ENCODE assay signal across 9 mouse cellular contexts in the genomic region with DNA sequence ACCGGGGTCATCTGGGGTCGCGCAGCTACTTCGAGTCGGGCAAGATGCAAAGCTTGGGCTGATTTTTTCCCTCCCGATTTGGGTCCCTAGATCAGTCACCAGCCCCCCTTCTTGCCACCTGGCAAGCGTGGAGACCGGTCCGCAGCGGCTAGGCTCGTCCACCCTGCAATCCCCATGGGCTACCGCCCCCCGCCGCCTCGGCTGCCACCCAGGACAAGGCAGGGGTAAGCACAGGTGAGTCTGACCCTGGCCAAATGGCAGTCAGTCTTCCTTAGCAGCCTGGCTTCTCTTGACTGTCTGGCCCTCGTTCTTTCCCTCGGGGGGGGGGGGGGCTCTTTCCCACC. TPM values are rescaled to one million over a fixed set of nuclear protein-coding genes. Genes with fewer than 3 reads are reported as not detected.
DNase-seq lines count a peak whose midpoint lies in the region; ATAC-seq lines count a peak whose summit lies in the region.
"Had no signal": no experiment of that assay in that cellular context is flagged by ENCODE, and none has a peak within 500 bp of the region (broad histone marks: within the 10 kb centered on the region; RNA-seq: fewer than 3 reads in every experiment).

No protein-coding gene starts in this region.

- peaks cover 9% of the 10 kb centered on the region for H3K4me1 ChIP-seq in heart, embryonic 13.5 days
- H3K4me1 ChIP-seq in brown adipose tissue, adult 24 weeks (ENCODE audit: control insufficient read depth, insufficient read depth, insufficient read length, low read length) = no peaks in the 10 kb centered on the region
- H3K4me1 ChIP-seq in hindbrain, embryonic 11.5 days (replicated peaks; ENCODE audit: control insufficient read depth, insufficient read depth, low read length) = no peaks in the 10 kb centered on the region; the same call in 1 of the 2 replicates
- H3K4me1 ChIP-seq in midbrain, embryonic 11.5 days (ENCODE audit: control insufficient read depth, insufficient read depth, low read length) = peaks cover 5% of the 10 kb centered on the region; the same call in 1 of the 2 replicates

- H3K4me3 ChIP-seq in heart, embryonic 13.5 days = peak overlapping the region; percentile 57
- H3K4me3 ChIP-seq in brown adipose tissue, adult 24 weeks (ENCODE audit: insufficient read depth, low read depth, low read length) = peak overlapping the region; percentile 61
- peak overlapping the region; percentile 45 for H3K4me3 ChIP-seq in hindbrain, embryonic 11.5 days (ENCODE audit: low read depth, low read length)
- peak overlapping the region; percentile 45 for H3K4me3 ChIP-seq in midbrain, embryonic 11.5 days (ENCODE audit: low read depth, low read length)

- H3K4me2 ChIP-seq in heart, embryonic 13.5 days = peak overlapping the region; percentile 85
- peak overlapping the region; percentile 90 for H3K4me2 ChIP-seq in hindbrain, embryonic 11.5 days (replicated peaks; ENCODE audit: low read depth, low read length)
- peak overlapping the region; percentile 78 for H3K4me2 ChIP-seq in midbrain, embryonic 11.5 days

- H3K27ac ChIP-seq in heart, embryonic 13.5 days (replicated peaks) = no peak overlapping the region
- no peak overlapping the region for H3K27ac ChIP-seq in brown adipose tissue, adult 24 weeks (replicated peaks; ENCODE audit: low read depth, low read length)
- no peak overlapping the region for H3K27ac ChIP-seq in hindbrain, embryonic 11.5 days (ENCODE audit: low read depth, low read length)
- H3K27ac ChIP-seq in midbrain, embryonic 11.5 days (ENCODE audit: low read depth, low read length) = no peak overlapping the region

- no peak for DNase-seq in heart, postnatal 36 days
- no peak for DNase-seq in hindbrain, embryonic 11.5 days (ENCODE audit: low spot score)
- no peak for DNase-seq in midbrain, embryonic 11.5 days (ENCODE audit: low spot score, missing footprints)
- DNase-seq in left cerebral cortex, adult 18-20 months (ENCODE audit: low spot score in 2 of 2) = no peak
- DNase-seq in left cerebral cortex, postnatal 14 days (ENCODE audit: low spot score in 2 of 2) = no peak
- no peak for DNase-seq in thymus, postnatal 36 days

- peak overlapping the region; percentile 70; the same call in 1 of the 2 replicates for H3K9ac ChIP-seq in heart, embryonic 13.5 days
- peak overlapping the region; percentile 29; the same call in 1 of the 2 replicates for H3K9ac ChIP-seq in hindbrain, embryonic 11.5 days (ENCODE audit: low read depth, low read length)
- peak overlapping the region; percentile 56 for H3K9ac ChIP-seq in midbrain, embryonic 11.5 days (ENCODE audit: low read length)

- peaks cover 77% of the 10 kb centered on the region for H3K27me3 ChIP-seq in heart, embryonic 13.5 days (replicated peaks)
- peaks cover 4% of the 10 kb centered on the region; the same call in 1 of the 2 replicates for H3K27me3 ChIP-seq in hindbrain, embryonic 11.5 days (ENCODE audit: control insufficient read depth, insufficient read depth, low read length)
- H3K27me3 ChIP-seq in midbrain, embryonic 11.5 days (ENCODE audit: control insufficient read depth, insufficient read depth, low read length) = peaks cover 3% of the 10 kb centered on the region

- H3K36me3 ChIP-seq in heart, embryonic 13.5 days = no peaks in the 10 kb centered on the region
- H3K36me3 ChIP-seq in hindbrain, embryonic 11.5 days (ENCODE audit: control insufficient read depth, insufficient read depth, low read length) = no peaks in the 10 kb centered on the region
- no peaks in the 10 kb centered on the region for H3K36me3 ChIP-seq in midbrain, embryonic 11.5 days (ENCODE audit: control insufficient read depth, insufficient read depth, low read length)

- 3% methylated on average over 17 of the region's 17 CpGs for WGBS in heart, embryonic 13.5 days
- under 1% methylated on average over 15 of the region's 17 CpGs for WGBS in hindbrain, embryonic 11.5 days
- under 1% methylated on average over 17 of the region's 17 CpGs for WGBS in midbrain, embryonic 11.5 days

- intact Hi-C loops in heart, postnatal 36 days (cut with DNase I) = no loop called here
- intact Hi-C loops in left cerebral cortex, postnatal 14 days (cut with DNase I) = no loop called here

- H3K9me3 ChIP-seq in heart, embryonic 13.5 days = no peaks in the 10 kb centered on the region
- no peaks in the 10 kb centered on the region for H3K9me3 ChIP-seq in hindbrain, embryonic 11.5 days (ENCODE audit: control insufficient read depth, low read length)
- no peaks in the 10 kb centered on the region for H3K9me3 ChIP-seq in midbrain, embryonic 11.5 days (ENCODE audit: control insufficient read depth, low read length)

- no peak for ATAC-seq in heart, embryonic 13.5 days (ENCODE audit: extremely low read depth, insufficient number of reproducible peaks, low FRiP score, low TSS enrichment)
- ATAC-seq in hindbrain, embryonic 11.5 days (ENCODE audit: low FRiP score) = peak; percentile 73
- ATAC-seq in midbrain, embryonic 11.5 days (ENCODE audit: low FRiP score) = peak; percentile 80

RNA-seq across cellular contexts. Expression of gene Syt3, which starts 0.8 kb away (rescaled TPM):
- 0.53 and 0.62 TPM in 2 replicates for polyA plus RNA-seq in heart, embryonic 13.5 days (2015; fragmentation: Nextera tagmentation; extraction: Ambion mirVana)
- total RNA-seq in heart, postnatal 36 days (2021) = 1 to 10 TPM; 1.7 to 3.4 TPM
- 3.2 and 4.9 TPM in 2 replicates for polyA plus RNA-seq in brown adipose tissue, adult 24 weeks (2012; ENCODE audit: insufficient read depth, insufficient read length, missing spikeins)
- 2.4 and 3.5 TPM in 2 replicates for polyA plus RNA-seq in hindbrain, embryonic 11.5 days (2014; fragmentation: Nextera tagmentation; extraction: Ambion mirVana)
- 1.5 and 2.1 TPM in 2 replicates for polyA plus RNA-seq in midbrain, embryonic 11.5 days (2014; fragmentation: Nextera tagmentation; extraction: Ambion mirVana)
- total RNA-seq in left cerebral cortex, adult 18-20 months (2021) = 10 to 100 TPM; 56.6 to 66.2 TPM
- 10 to 100 TPM; 77.1 to 81.9 TPM for total RNA-seq in left cerebral cortex, postnatal 14 days (2021)

RNA-seq across cellular contexts. Expression of gene 1700008O03Rik, which starts 0.9 kb away (rescaled TPM):
- 0.35 and 0.45 TPM in 2 replicates for polyA plus RNA-seq in heart, embryonic 13.5 days (2015; fragmentation: Nextera tagmentation; extraction: Ambion mirVana)
- total RNA-seq in heart, postnatal 36 days (2021) = under 1 TPM in 1 of 2 experiments, not detected in 1; 0.68 TPM
- polyA plus RNA-seq in brown adipose tissue, adult 24 weeks (2012; ENCODE audit: insufficient read depth, insufficient read length, missing spikeins) = not detected in 2 replicates
- polyA plus RNA-seq in hindbrain, embryonic 11.5 days (2014; fragmentation: Nextera tagmentation; extraction: Ambion mirVana) = 1.3 and 1.4 TPM in 2 replicates
- polyA plus RNA-seq in midbrain, embryonic 11.5 days (2014; fragmentation: Nextera tagmentation; extraction: Ambion mirVana) = 0.31 and 1.1 TPM in 2 replicates
- 1 to 10 TPM in 1 of 2 experiments, under 1 TPM in 1; 0.98 to 2.7 TPM for total RNA-seq in left cerebral cortex, adult 18-20 months (2021)
- 1 to 10 TPM; 2.3 TPM for total RNA-seq in left cerebral cortex, postnatal 14 days (2021)
- total RNA-seq: MEL had no signal

RNA-seq across cellular contexts. Expression of gene Lrrc4b, which starts 44.1 kb away (rescaled TPM):
- 1.6 and 1.7 TPM in 2 replicates for polyA plus RNA-seq in heart, embryonic 13.5 days (2015; fragmentation: Nextera tagmentation; extraction: Ambion mirVana)
- total RNA-seq in heart, postnatal 36 days (2021) = 10 to 100 TPM; 20.5 to 21.6 TPM
- polyA plus RNA-seq in brown adipose tissue, adult 24 weeks (2012; ENCODE audit: insufficient read depth, insufficient read length, missing spikeins) = not detected in 2 replicates
- 9.1 and 11.4 TPM in 2 replicates for polyA plus RNA-seq in hindbrain, embryonic 11.5 days (2014; fragmentation: Nextera tagmentation; extraction: Ambion mirVana)
- polyA plus RNA-seq in midbrain, embryonic 11.5 days (2014; fragmentation: Nextera tagmentation; extraction: Ambion mirVana) = 9.2 and 10.3 TPM in 2 replicates
- total RNA-seq in left cerebral cortex, adult 18-20 months (2021) = 100 to 1,000 TPM; 284 to 289 TPM
- total RNA-seq in left cerebral cortex, postnatal 14 days (2021) = 100 to 1,000 TPM; 269 to 330 TPM
